Mouse (Mus musculus) Patski (cell line): Measurements from ENCODE around the gene Ubtd1. TPM values are rescaled to one million over a fixed set of nuclear protein-coding genes. Genes with fewer than 3 reads are reported as not detected.

Experiments
- ATAC-seq: fragments of 100-300 bp; one replicate; pipeline ENCODE4 v1.8.0; 2021
- CTCF ChIA-PET: fragments of 350-600 bp; sonication (Branson Sonifier 250); formaldehyde crosslinking; loops from one replicate; lab custom pipeline; 2022; ENCODE audit warnings: inconsistent platforms; lab: Charles Lee
- POLR2A ChIA-PET: fragments of 350-600 bp; sonication (Branson Sonifier 250); formaldehyde crosslinking; loops from one replicate; lab custom pipeline; 2022; ENCODE audit warnings: antibody characterized with exemption, inconsistent platforms; lab: Charles Lee
- DNase-seq: peaks from one replicate; pipeline ENCODE4 v3.0.0-alpha.2; 2011; ENCODE audit warnings: low read depth, low spot score
- H3K27me3 ChIP-seq: fragments of 371-371 bp; one replicate; pipeline ENCODE4 v1.5.1; 2021
- CTCF ChIP-seq: fragments of 100-300 bp; IDR thresholded peaks from one replicate; pipeline ENCODE4 v1.5.1; 2021
- in situ Hi-C: fragments of 300-500 bp; cut with MboI; formaldehyde crosslinking; loops from 3 replicates; pipeline ENCODE4 v1.11.1; 2018; ENCODE audit warnings: low pct_unique_long_range_greater_than_20kb, mixed read lengths
- polyA plus RNA-seq: library from polyadenylated mRNA; unstranded; gene quantifications from one replicate; pipeline ENCODE4 v1.2.3, GENCODE M21; 2021

The Ubtd1 gene
- polyA plus RNA-seq, 1 experiment from 2014 or later: 45.0 TPM

DNA sequence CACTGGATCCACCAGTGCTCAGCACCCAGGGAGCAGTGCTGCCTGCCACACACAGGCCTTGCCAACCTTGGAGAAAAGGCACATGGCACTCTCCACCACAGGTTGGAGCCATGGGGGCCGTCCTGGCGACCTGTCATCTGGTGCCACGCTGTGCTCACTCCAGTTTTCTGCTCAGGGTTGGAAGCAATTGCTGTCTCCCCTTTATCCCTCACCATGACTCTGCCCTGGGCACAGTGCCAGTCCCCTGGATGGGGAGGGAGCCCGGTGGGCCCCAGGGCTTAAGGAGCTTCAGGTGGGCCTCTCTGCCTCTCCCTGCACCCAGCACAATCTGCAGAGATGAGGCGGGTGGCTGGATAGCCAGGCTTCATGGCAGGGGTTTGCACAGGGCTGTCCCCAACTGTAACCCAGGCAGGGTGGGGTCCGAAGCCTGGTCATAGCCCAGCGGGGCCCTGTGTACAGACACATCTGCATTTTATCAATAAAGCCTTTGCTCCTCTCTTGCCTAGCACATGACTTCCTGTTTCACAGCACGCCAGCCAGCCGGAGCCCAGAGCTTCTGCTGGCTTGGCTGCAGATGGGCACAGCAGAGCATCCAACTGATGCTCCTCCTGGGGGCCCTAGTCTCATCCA, 52.7 kb downstream of the Ubtd1 start:
- no peaks in the 10 kb centered on the region for H3K27me3 ChIP-seq
- ChIA-PET CTCF (interaction anchor here (0.7 to 10.1 kb wide), 20 partner anchors 8 to 135 kb away, joined by 3 to 154 read pairs (median 8); partner anchors contain the start of genes 4933411K16Rik, Hoga1, Marveld1 and Mms19), POLR2A (interaction anchor here (0.7 to 2.0 kb wide), 4 partner anchors 38 to 50 kb away, joined by 3 to 8 read pairs (median 3); no protein-coding TSS in a partner anchor)
- DNase-seq (no peak), ATAC-seq (no peak)
- TF ChIP-seq CTCF: no peak
- in situ Hi-C loops: loop anchor here (5.0 kb wide), 1 partner anchor 38 kb away; no protein-coding TSS in a partner anchor

- DNase-seq: no peak
- no peak for TF ChIP-seq CTCF
- no peaks in the 10 kb centered on the region for H3K27me3 ChIP-seq
- ChIA-PET POLR2A (interaction anchor here (0.5 to 2.3 kb wide), 6 partner anchors 10 to 1410 kb away, joined by 3 to 8 read pairs (median 4); partner anchors contain the start of gene Hoga1), CTCF (interaction anchor here (0.8 to 10.1 kb wide), 34 partner anchors 8 to 134 kb away, joined by 3 to 154 read pairs (median 8); partner anchors contain the start of genes 4933411K16Rik, Avpi1, Hoga1 and Marveld1)
- ATAC-seq: no peak
- in situ Hi-C loops: loop anchor here (5.0 kb wide), 1 partner anchor 37 kb away; no protein-coding TSS in a partner anchor
Measured at GRCm38 (mm10) chr19:42034881-42035455, 53.4 kb downstream of the Ubtd1 start.

GRCm38 (mm10) chr19:42035456-42036248, 54.1 kb downstream of the Ubtd1 start, which contains the start of gene Ankrd2:
Gene Ankrd2, plus strand, starts transcription at chr19:42036000.
- peak; percentile 93 for ATAC-seq
- peak; percentile 78 for DNase-seq
- TF ChIP-seq CTCF: peak; percentile 99
- CTCF ChIA-PET: interaction anchor here (0.8 to 10.1 kb wide), 34 partner anchors 8 to 134 kb away, joined by 3 to 154 read pairs (median 8); partner anchors contain the start of genes 4933411K16Rik, Avpi1, Hoga1 and Marveld1
- no peaks in the 10 kb centered on the region for H3K27me3 ChIP-seq
- in situ Hi-C loops: no loop called here
- POLR2A ChIA-PET: interaction anchor here (0.5 to 2.3 kb wide), 6 partner anchors 9 to 1410 kb away, joined by 3 to 8 read pairs (median 4); partner anchors contain the start of gene Hoga1

GRCm38 (mm10) chr19:42036357-42036756, 54.8 kb downstream of the Ubtd1 start:
- ATAC-seq (no peak), DNase-seq (no peak)
- ChIA-PET POLR2A (interaction anchor here (0.6 to 2.3 kb wide), 2 partner anchors 9 to 35 kb away, joined by 4 to 6 read pairs; partner anchors contain the start of gene Hoga1), CTCF (interaction anchor here (1.1 to 10.1 kb wide), 21 partner anchors 9 to 133 kb away, joined by 3 to 154 read pairs (median 11); partner anchors contain the start of genes 4933411K16Rik, Avpi1, Hoga1 and Marveld1)
- H3K27me3 ChIP-seq: no peaks in the 10 kb centered on the region
- TF ChIP-seq CTCF: no peak
- in situ Hi-C loops: no loop called here

DNA sequence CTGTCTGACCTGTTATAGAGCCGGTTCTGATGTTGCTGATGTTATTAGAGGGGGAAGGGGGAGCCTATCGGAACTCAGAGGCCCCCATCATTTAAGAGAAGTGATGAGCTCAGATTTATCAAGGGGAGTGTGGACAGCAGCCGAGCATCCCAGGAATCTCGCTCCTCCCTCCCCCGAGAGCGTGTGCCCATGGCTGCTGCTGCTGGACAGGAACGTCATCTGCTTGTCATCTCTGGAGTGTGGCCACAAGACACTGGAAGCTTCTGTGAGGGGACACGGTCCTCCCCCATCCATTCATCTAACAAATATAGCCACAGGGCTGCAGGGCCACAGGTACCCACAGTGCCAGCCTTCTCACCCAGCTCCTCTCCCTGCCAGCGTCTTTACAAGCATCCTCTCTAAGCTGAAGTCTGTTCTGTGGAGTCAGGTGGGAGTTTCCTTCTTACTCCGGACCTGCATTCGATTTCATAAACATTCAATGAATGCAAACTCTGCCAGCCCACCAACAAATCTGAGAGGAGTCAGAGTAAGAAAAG, 55.7 kb downstream of the Ubtd1 start:
- no peak for ATAC-seq
- in situ Hi-C loops: no loop called here
- no peak for DNase-seq

GRCm38 (mm10) chr19:42038310-42038709, 56.7 kb downstream of the Ubtd1 start:
- CTCF ChIA-PET: interaction anchor here (1.1 to 10.1 kb wide), 3 partner anchors 12 to 56 kb away, joined by 3 to 154 read pairs (median 4); no protein-coding TSS in a partner anchor
- TF ChIP-seq CTCF: no peak
- in situ Hi-C loops: no loop called here
- H3K27me3 ChIP-seq: no peaks in the 10 kb centered on the region
- POLR2A ChIA-PET: interaction anchor here (0.8 to 1.1 kb wide), 3 partner anchors 31 to 66 kb away, joined by 3 read pairs; partner anchors contain the start of gene Pi4k2a
- ATAC-seq: no peak
- no peak for DNase-seq

More for the DNA sequence above, 55.7 kb downstream of the Ubtd1 start:
- H3K27me3 ChIP-seq: no peaks in the 10 kb centered on the region
- ChIA-PET CTCF (interaction anchor here (1.1 to 10.1 kb wide), 4 partner anchors 8 to 55 kb away, joined by 3 to 154 read pairs (median 4); partner anchors contain the start of gene Hoga1), POLR2A (interaction anchor here (2.3 kb wide), 1 partner anchor 8 kb away, joined by 6 read pairs; the partner anchor contains the start of gene Hoga1)
- TF ChIP-seq CTCF: no peak

GRCm38 (mm10) chr19:42043988-42044387, 62.4 kb downstream of the Ubtd1 start:
- no peak for ATAC-seq
- DNase-seq: no peak
- TF ChIP-seq CTCF: no peak
- no peaks in the 10 kb centered on the region for H3K27me3 ChIP-seq
- ChIA-PET CTCF (interaction anchor here (1.2 to 3.7 kb wide), 7 partner anchors 9 to 29 kb away, joined by 6 to 68 read pairs (median 8); partner anchors contain the start of gene Ankrd2), POLR2A (interaction anchor here (2.1 kb wide), 1 partner anchor 8 kb away, joined by 6 read pairs; the partner anchor contains the start of gene Ankrd2)
- in situ Hi-C loops: loop anchor here (5.0 kb wide), 1 partner anchor 103 kb away; the partner anchor contains the start of gene Marveld1

GRCm38 (mm10) chr19:42045269-42046102, 63.9 kb downstream of the Ubtd1 start, which contains the start of gene Hoga1:
Gene Hoga1, plus strand, starts transcription at chr19:42045610.
- ATAC-seq: peak; percentile 92
- no peak for DNase-seq
- ChIA-PET POLR2A (interaction anchor here (0.6 to 2.1 kb wide), 4 partner anchors 9 to 43 kb away, joined by 3 to 6 read pairs (median 4); partner anchors contain the start of gene Ankrd2), CTCF (interaction anchor here (0.7 to 3.7 kb wide), 18 partner anchors 9 to 184 kb away, joined by 3 to 68 read pairs (median 4); partner anchors contain the start of genes Ankrd2, Avpi1 and Pi4k2a)
- H3K27me3 ChIP-seq: no peaks in the 10 kb centered on the region
- in situ Hi-C loops: no loop called here
- peak; percentile 96 for TF ChIP-seq CTCF
